Mouse (Mus musculus) layer of hippocampus, adult 18-20 months (tissue): ENCODE measurements around the gene Rdh1. TPM values are rescaled to one million over a fixed set of nuclear protein-coding genes. Genes with fewer than 3 reads are reported as not detected.

Source experiments
- total RNA-seq, 2 experiments: library from RNA; stranded (reverse); gene quantifications; 2 replicates each; pipeline ENCODE4 v1.2.3; 2021

Gene Rdh1
- total RNA-seq, 2 experiments from 2014 or later = 0.15 TPM; not detected in 1

Other genes starting within 250 kb of the Rdh1 start
- 1 to 10 TPM; 3.6 to 3.8 TPM for gene Ndufa4l2, start 244.8 kb upstream of the Rdh1 start, total RNA-seq
- 10 to 100 TPM; 24.2 to 25.3 TPM for gene Shmt2, start 237.3 kb upstream of the Rdh1 start, total RNA-seq
- gene Nxph4, start 225.2 kb upstream of the Rdh1 start, total RNA-seq = 1 to 10 TPM; 1.2 to 1.3 TPM
- gene Lrp1, start 138.6 kb upstream of the Rdh1 start, total RNA-seq = 100 to 1,000 TPM; 284 to 294 TPM
- gene Stat6, start 116.7 kb upstream of the Rdh1 start, total RNA-seq = 1 to 10 TPM; 5.7 to 7.3 TPM
- 1 to 10 TPM; 6.6 to 6.7 TPM for gene Nemp1, start 92.8 kb upstream of the Rdh1 start, total RNA-seq
- 10 to 100 TPM; 54.8 to 55.6 TPM for gene Nab2, start 91.2 kb upstream of the Rdh1 start, total RNA-seq
- gene Myo1a, start 54.6 kb upstream of the Rdh1 start, total RNA-seq = 1 to 10 TPM in 1 of 2 experiments, under 1 TPM in 1; 0.79 to 1.7 TPM
- 1 to 10 TPM; 3.8 to 6.9 TPM for gene Tac2, start 35.2 kb upstream of the Rdh1 start, total RNA-seq
- 10 to 100 TPM; 11.2 to 11.8 TPM for gene Zbtb39, start 20.2 kb upstream of the Rdh1 start, total RNA-seq
- gene Gpr182, start 8.0 kb upstream of the Rdh1 start, total RNA-seq = 1 to 10 TPM in 1 of 2 experiments, under 1 TPM in 1; 0.99 to 1.2 TPM
- not detected for gene Rdh16f1, start 66 bp downstream of the Rdh1 start, total RNA-seq
- under 1 TPM; 0.35 to 0.43 TPM for gene Rdh9, start 16.7 kb downstream of the Rdh1 start, total RNA-seq
- gene Rdh16, start 41.4 kb downstream of the Rdh1 start, total RNA-seq = under 1 TPM in 1 of 2 experiments, not detected in 1; 0.35 TPM
- gene Rdh19, start 90.2 kb downstream of the Rdh1 start, total RNA-seq = not detected
- not detected for gene Rdh16f2, start 106.8 kb downstream of the Rdh1 start, total RNA-seq
- not detected for gene Rdh7, start 129.1 kb downstream of the Rdh1 start, total RNA-seq
- gene Sdr9c7, start 138.8 kb downstream of the Rdh1 start, total RNA-seq = not detected
- gene Hsd17b6, start 247.9 kb downstream of the Rdh1 start, total RNA-seq = not detected